Mouse (Mus musculus) v-Abl transformed pro-B cells (cell line): ENCODE measurements around the gene Jtb.

Experiments used
- in situ Hi-C, 2 experiments: fragments of 400-800 bp; cut with MboI; formaldehyde crosslinking; loops; one replicate each; pipeline ENCODE4 v1.15.1; 2025; ENCODE audit not compliant: unreplicated experiment in 2 of 2

Jtb gene

GRCm38 (mm10) chr3:90278211-90278610 lies 46.8 kb downstream of the Jtb start:
- in situ Hi-C loops = no loop called here

GRCm38 (mm10) chr3:90279216-90279615 lies 47.8 kb downstream of the Jtb start:
- in situ Hi-C loops = no loop called here

GRCm38 (mm10) chr3:90279743-90280142 lies 48.3 kb downstream of the Jtb start:
- in situ Hi-C loops = loop anchor here in 1 of 2 experiments (10.0 kb wide), 1 partner anchor 95 kb away; no protein-coding TSS in a partner anchor

GRCm38 (mm10) chr3:90280708-90281107 lies 49.3 kb downstream of the Jtb start:
- in situ Hi-C loops = loop anchor here in 1 of 2 experiments (10.0 kb wide), 1 partner anchor 94 kb away; no protein-coding TSS in a partner anchor

- in situ Hi-C loops = loop anchor here in 1 of 2 experiments (10.0 kb wide), 1 partner anchor 91 kb away; no protein-coding TSS in a partner anchor
Measured at GRCm38 (mm10) chr3:90284150-90284549, 52.8 kb downstream of the Jtb start.
